Mouse (Mus musculus) mature B cell (primary cell): Measurements from ENCODE around the gene Slc25a21.

Source experiments
- in situ Hi-C: fragments of 300-500 bp; cut with MboI; formaldehyde crosslinking; loops from 2 replicates; pipeline ENCODE4 v1.14.3; 2019

The Slc25a21 gene

GRCm38 (mm10) chr12:57019737-57020136 is 177.5 kb downstream of the Slc25a21 start:
- in situ Hi-C loops, result no loop called here

DNA sequence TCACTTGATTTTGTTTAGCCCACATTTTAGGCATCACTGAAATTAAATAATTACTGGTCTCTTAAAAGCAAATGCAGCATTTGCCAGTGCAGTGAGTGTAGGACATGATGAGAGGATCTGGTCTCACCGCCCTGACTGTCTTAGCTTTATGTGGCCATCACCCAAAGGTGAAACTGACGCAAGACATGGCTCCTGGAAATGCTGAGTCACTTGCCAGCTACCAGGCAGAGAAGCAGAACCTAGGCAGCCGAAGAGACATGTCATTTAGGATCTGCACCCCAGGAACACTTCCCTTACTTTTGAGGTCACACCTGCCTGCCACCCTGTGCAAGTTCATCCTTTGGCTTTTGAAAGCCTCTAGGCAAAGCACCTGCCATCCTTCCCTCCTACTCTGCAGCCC is 180.4 kb downstream of the Slc25a21 start:
- in situ Hi-C loops, result no loop called here

DNA sequence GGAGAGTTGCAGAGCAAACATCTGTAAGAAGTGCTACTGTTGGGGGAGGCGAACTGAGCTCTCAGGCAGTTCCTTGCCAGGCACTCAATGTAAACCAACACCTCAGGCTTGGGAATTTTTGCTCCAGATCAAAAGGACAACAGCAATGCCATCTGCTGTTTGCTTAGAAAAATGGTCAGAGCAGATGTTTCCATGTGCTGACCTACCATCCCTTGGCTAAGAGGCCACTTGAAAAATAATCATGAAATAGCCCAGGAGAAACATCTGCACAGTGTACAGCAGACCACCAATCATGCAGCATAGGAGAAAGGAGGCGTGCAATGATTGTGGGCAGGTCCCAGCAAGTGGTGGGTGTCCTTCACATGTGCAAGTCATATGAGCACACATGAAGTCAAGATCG is 180.9 kb downstream of the Slc25a21 start:
- in situ Hi-C loops, result no loop called here

- in situ Hi-C loops, result no loop called here
Observed at GRCm38 (mm10) chr12:57009010-57009409, 188.3 kb downstream of the Slc25a21 start.

DNA sequence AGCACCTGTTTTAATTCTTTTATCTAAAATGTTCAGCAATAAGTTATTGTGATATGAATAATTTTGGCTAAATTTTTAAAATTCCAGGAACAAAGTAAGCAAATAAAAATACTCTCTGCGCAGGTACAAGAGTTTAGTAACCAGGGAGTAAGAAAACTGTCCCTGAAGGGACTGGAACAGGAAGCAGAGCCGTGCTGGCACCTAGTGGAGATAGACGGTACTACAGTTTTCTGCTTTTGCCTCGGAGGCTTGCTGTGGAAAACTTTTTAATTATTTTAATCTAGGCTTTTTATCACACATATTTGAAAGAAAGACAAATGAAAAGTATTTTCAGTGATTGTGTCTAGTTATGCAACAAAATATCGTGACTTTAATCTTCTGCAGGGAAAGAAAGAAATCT is 211.2 kb downstream of the Slc25a21 start:
- in situ Hi-C loops, result no loop called here

DNA sequence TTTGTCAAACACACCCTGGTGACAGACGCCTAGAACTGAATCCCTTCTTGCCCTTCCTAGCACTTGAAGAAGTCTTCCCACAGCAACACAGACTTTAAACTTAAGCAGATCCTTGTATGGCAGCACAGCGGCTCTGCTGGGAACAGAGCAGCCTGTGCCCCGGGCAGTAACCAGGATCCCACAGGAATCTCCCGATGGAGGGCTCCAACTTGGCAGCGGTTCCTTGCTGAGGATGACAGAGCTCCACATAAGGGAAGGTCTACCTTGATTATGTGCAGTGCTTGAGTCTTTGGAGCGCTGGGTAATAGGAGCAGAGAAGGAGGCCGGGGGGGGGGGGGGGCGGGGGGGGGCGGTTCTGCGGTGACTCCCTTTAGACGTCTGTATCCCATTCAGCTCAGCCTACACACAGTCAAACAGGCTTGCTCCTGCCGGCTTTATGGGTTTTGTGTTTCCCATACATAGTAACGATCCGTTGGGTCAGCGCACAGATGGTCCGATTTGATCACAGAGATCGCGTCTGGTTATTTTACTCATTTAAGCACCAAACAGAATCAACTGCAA is 215.1 kb downstream of the Slc25a21 start:
- in situ Hi-C loops, result no loop called here

- in situ Hi-C loops, result no loop called here
Observed at GRCm38 (mm10) chr12:56975256-56975655, 222.0 kb downstream of the Slc25a21 start.

DNA sequence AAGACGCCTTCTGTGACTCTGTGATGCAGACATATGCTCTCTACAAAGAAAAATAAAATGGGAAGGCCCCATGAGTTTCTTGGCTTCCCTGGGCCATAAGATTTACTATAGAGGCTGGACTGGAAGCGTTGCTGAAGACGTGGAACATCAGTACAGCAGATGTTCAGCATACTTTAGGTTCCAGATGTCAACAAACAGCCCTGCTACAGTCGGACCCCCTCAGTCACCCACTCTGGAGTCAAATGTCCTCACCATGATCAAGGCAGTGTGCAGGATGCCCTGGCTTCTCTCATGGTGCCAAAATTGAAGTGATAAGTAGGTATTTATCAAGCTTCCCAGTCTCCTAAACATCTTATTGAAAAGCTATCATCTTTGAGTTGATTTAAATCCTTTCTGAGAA is 234.0 kb downstream of the Slc25a21 start:
- in situ Hi-C loops, result no loop called here

- in situ Hi-C loops, result no loop called here
Observed at GRCm38 (mm10) chr12:56959230-56960051, 237.8 kb downstream of the Slc25a21 start.

GRCm38 (mm10) chr12:56958244-56958643 is 239.0 kb downstream of the Slc25a21 start:
- in situ Hi-C loops, result no loop called here

- in situ Hi-C loops, result no loop called here
Observed at GRCm38 (mm10) chr12:56951749-56952657, 245.3 kb downstream of the Slc25a21 start.

- in situ Hi-C loops, result no loop called here
Observed at GRCm38 (mm10) chr12:56944265-56944664, 253.0 kb downstream of the Slc25a21 start.

DNA sequence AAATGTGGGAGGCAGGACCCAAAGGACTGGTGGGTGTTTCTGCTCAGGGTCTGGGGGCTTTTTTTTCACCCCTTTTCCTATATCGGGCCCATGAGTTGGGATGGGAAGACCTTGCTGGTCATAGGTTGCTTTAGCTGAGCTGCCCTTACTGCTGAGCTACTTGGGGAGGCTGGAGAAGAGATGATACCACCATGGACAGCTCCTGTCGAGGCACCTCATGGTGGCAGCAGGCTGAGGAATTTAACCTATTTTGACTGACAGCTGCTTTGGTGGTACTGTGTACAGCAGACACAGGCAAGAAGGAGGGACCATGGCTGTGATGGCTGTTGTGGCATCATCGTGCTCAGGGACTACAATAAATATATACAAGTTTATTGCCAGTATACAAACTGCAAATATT is 256.4 kb downstream of the Slc25a21 start:
- in situ Hi-C loops, result no loop called here

GRCm38 (mm10) chr12:56918145-56918544 is 279.1 kb downstream of the Slc25a21 start:
- in situ Hi-C loops, result no loop called here

DNA sequence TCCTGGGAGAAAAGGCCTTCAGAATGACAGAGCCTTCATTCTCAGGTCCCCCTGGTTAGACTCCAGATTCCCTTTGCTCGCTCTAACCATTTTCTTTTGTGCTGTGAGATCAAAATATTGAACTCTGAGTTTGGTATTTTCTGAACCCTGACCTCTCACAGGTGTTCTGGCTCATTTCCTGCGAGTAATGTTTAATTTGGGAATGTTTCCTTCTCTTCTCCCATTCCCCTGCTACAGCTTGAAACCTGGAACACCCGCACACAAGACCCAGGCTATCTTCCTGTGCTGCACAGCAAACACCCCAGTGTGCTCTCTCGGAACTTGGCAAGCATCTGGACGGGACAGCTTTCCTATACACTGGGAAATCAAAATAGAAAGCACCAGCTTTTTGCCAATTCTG is 290.8 kb downstream of the Slc25a21 start:
- in situ Hi-C loops, result no loop called here

- in situ Hi-C loops, result no loop called here
Observed at GRCm38 (mm10) chr12:56905652-56906305, 291.5 kb downstream of the Slc25a21 start.

- in situ Hi-C loops, result no loop called here
Observed at GRCm38 (mm10) chr12:56905222-56905621, 292.1 kb downstream of the Slc25a21 start.

GRCm38 (mm10) chr12:56902774-56903456 is 294.4 kb downstream of the Slc25a21 start:
- in situ Hi-C loops, result no loop called here

DNA sequence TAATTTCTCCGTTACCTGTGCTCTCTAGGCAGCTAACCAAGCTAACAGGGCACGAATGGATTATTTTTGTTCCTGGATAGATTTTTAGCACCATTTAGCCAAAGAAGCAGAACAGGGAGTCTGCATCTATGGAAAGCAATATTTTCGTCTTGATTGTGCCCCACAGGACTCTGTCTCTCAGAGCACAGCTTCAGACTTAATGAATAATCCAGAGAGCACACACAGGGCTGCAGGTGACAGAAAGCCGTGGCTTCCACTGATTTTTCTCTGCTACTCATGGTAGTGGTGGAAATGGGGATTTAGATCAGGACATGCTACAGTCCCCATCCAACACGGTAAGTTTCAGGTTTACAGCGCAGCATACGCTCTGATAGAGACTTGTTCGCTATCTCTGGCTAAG is 299.3 kb downstream of the Slc25a21 start:
- in situ Hi-C loops, result no loop called here

GRCm38 (mm10) chr12:56897221-56897937 is 299.9 kb downstream of the Slc25a21 start:
- in situ Hi-C loops, result no loop called here

DNA sequence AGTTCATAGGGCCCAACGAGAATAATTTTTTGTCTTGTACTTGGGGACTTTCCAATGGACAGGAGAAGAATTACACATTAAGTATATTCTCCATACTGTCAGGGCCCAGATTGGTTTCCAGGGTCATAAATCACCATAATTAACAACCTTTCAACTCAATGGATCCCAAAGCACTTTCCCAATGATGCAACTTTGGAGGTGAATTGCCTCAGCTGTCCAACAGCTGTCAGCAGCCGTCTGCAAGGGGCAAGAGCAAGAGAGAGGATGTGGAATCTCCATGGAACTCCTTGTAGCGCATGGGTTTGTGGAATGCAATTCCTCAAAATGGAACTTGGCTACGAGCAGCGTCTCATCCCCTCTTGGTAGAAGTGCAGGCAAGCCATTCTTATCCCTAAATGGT is 302.3 kb downstream of the Slc25a21 start:
- in situ Hi-C loops, result no loop called here
